Mouse (Mus musculus) neutrophil, adult 5-6 weeks (primary cell): ENCODE results near the gene Slc39a11. TPM values are rescaled to one million over a fixed set of nuclear protein-coding genes. Genes with fewer than 3 reads are reported as not detected.
"Not testable (repeated sequence)": the region's sequence is repeated elsewhere in the genome, so short reads cannot be mapped to it uniquely, and the experiment has no call there.

Experiments
- ATAC-seq: fragments of 151-379, 151-347 bp; 2 replicates; pipeline ENCODE4 v1.8.0; 2017; ENCODE audit warnings: mild to moderate bottlenecking, moderate TSS enrichment; ENCODE audit not compliant: insufficient number of reproducible peaks, poor library complexity, low FRiP score, severe bottlenecking; ENCODE audit errors: extremely low read depth
- total RNA-seq: library from RNA; stranded (forward); fragments of 200-1000 nt; gene quantifications from 2 replicates; pipeline ENCODE4 v1.2.3, GENCODE M21; 2017

The Slc39a11 gene
- total RNA-seq, 1 experiment from 2014 or later = 3.3 TPM

GRCm38 (mm10) chr11:113611664-113612611 is 37.9 kb downstream of the Slc39a11 start:
- ATAC-seq = peak; percentile 74

GRCm38 (mm10) chr11:113611112-113611646 is 38.7 kb downstream of the Slc39a11 start:
- no peak for ATAC-seq

GRCm38 (mm10) chr11:113610266-113610665 is 39.6 kb downstream of the Slc39a11 start:
- ATAC-seq = no peak

- ATAC-seq = no peak
Measured at GRCm38 (mm10) chr11:113609581-113609980, 40.3 kb downstream of the Slc39a11 start.

GRCm38 (mm10) chr11:113607556-113607955 is 42.3 kb downstream of the Slc39a11 start:
- no peak for ATAC-seq

- no peak for ATAC-seq
Measured at GRCm38 (mm10) chr11:113601616-113602343, 48.1 kb downstream of the Slc39a11 start.

GRCm38 (mm10) chr11:113600526-113601245 is 49.2 kb downstream of the Slc39a11 start:
- ATAC-seq = no peak

- ATAC-seq = no peak
Measured at GRCm38 (mm10) chr11:113597632-113598031, 52.2 kb downstream of the Slc39a11 start.

- ATAC-seq = no peak
Measured at GRCm38 (mm10) chr11:113595144-113595543, 54.7 kb downstream of the Slc39a11 start.

- ATAC-seq = no peak
Measured at GRCm38 (mm10) chr11:113588936-113589335, 60.9 kb downstream of the Slc39a11 start.

- no peak for ATAC-seq
Measured at GRCm38 (mm10) chr11:113586423-113586822, 63.5 kb downstream of the Slc39a11 start.

- ATAC-seq = no peak
Measured at GRCm38 (mm10) chr11:113583879-113584661, 65.8 kb downstream of the Slc39a11 start.

GRCm38 (mm10) chr11:113577221-113577620 is 72.7 kb downstream of the Slc39a11 start:
- ATAC-seq = no peak

- no peak for ATAC-seq
Measured at GRCm38 (mm10) chr11:113572641-113573040, 77.2 kb downstream of the Slc39a11 start.

- ATAC-seq = no peak
Measured at GRCm38 (mm10) chr11:113571616-113572015, 78.3 kb downstream of the Slc39a11 start.

- no peak for ATAC-seq
Measured at GRCm38 (mm10) chr11:113568999-113569398, 80.9 kb downstream of the Slc39a11 start.

GRCm38 (mm10) chr11:113567926-113568325 is 82.0 kb downstream of the Slc39a11 start:
- not testable (repeated sequence) for ATAC-seq
